In the genomic region with DNA sequence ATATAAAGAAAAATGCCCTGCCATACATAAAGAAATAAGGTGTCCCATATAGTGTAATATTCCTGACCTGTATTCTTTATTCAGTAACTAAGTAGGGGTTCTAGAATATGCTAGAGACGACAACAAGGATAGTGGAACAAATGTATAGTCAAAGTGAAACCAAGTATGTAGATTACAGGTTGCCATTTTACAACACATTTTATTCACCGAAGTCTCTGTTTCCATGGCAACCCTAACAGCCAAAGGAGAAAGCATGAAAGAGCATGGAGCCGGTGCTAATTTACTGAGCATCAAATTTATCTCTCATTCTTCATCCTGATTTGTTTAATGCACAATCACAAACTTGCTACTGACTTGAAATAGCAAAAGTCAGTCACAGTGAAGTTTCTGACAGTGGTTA, we compare ENCODE assay signal across 15 mouse cellular contexts. TPM values are rescaled to one million over a fixed set of nuclear protein-coding genes. Genes with fewer than 3 reads are reported as not detected.
A peak's percentile ranks its signal among the peaks of the same experiment; 100 is the strongest.
DNase-seq lines count a peak whose midpoint lies in the region; ATAC-seq and TF ChIP-seq lines count a peak whose summit lies in the region.
"Had no signal": no experiment of that assay in that cellular context is flagged by ENCODE, and none has a peak within 500 bp of the region (broad histone marks: within the 10 kb centered on the region; RNA-seq: fewer than 3 reads in every experiment).

No protein-coding gene starts in this region.

- no peak overlapping the region for H3K9ac ChIP-seq in hindbrain, embryonic 11.5 days (ENCODE audit: low read depth, low read length)
- H3K9ac ChIP-seq in hindbrain, embryonic 12.5 days = no peak overlapping the region
- H3K9ac ChIP-seq: stomach, embryonic 15.5 days had no signal

- H3K4me3 ChIP-seq in hindbrain, embryonic 11.5 days (ENCODE audit: low read depth, low read length) = no peak overlapping the region
- H3K4me3 ChIP-seq in hindbrain, embryonic 12.5 days = no peak overlapping the region
- H3K4me3 ChIP-seq: stomach, embryonic 15.5 days had no signal

- peak; percentile 17 for DNase-seq in hindbrain, embryonic 11.5 days (ENCODE audit: low spot score)
- DNase-seq in right cerebral cortex, adult 18-20 months = peak; percentile 5
- no peak for DNase-seq in right cerebral cortex, postnatal 36 days (ENCODE audit: low spot score in 2 of 2)
- DNase-seq in brain, embryonic 14.5 days (ENCODE audit: low read depth) = peak; percentile 69
- DNase-seq in heart, adult 9 months (ENCODE audit: low spot score in 2 of 2) = no peak
- no peak for DNase-seq in heart, postnatal 14 days
- DNase-seq: adrenal gland, postnatal 36 days; cerebellum, adult 11-12 months; gastrocnemius, postnatal 36 days; kidney, postnatal 14 days; layer of hippocampus, postnatal 36 days; thymus, postnatal 36 days had no signal

- intact Hi-C loops in heart, postnatal 14 days (cut with DNase I) = no loop called here

- H3K27me3 ChIP-seq in hindbrain, embryonic 11.5 days (ENCODE audit: control insufficient read depth, insufficient read depth, low read length) = no peaks in the 10 kb centered on the region
- H3K27me3 ChIP-seq in hindbrain, embryonic 12.5 days = no peaks in the 10 kb centered on the region
- H3K27me3 ChIP-seq: stomach, embryonic 15.5 days had no signal

- H3K9me3 ChIP-seq in hindbrain, embryonic 11.5 days (ENCODE audit: control insufficient read depth, low read length) = no peaks in the 10 kb centered on the region
- H3K9me3 ChIP-seq in hindbrain, embryonic 12.5 days (replicated peaks) = no peaks in the 10 kb centered on the region
- H3K9me3 ChIP-seq: stomach, embryonic 15.5 days had no signal

- H3K27ac ChIP-seq in hindbrain, embryonic 11.5 days (ENCODE audit: low read depth, low read length) = no peak overlapping the region
- H3K27ac ChIP-seq in hindbrain, embryonic 12.5 days = no peak overlapping the region
- H3K27ac ChIP-seq: stomach, embryonic 15.5 days had no signal

- no peak for ATAC-seq in hindbrain, embryonic 11.5 days (ENCODE audit: low FRiP score)
- no peak for ATAC-seq in hindbrain, embryonic 12.5 days (ENCODE audit: low FRiP score)
- ATAC-seq: lung, postnatal 0 days had no signal

- 58% methylated on average over 3 of the region's 3 CpGs for WGBS in hindbrain, embryonic 11.5 days
- 54% methylated on average over 3 of the region's 3 CpGs for WGBS in hindbrain, embryonic 12.5 days

- H3K36me3 ChIP-seq in hindbrain, embryonic 11.5 days (ENCODE audit: control insufficient read depth, insufficient read depth, low read length) = no peaks in the 10 kb centered on the region
- H3K36me3 ChIP-seq in hindbrain, embryonic 12.5 days = no peaks in the 10 kb centered on the region
- H3K36me3 ChIP-seq: stomach, embryonic 15.5 days had no signal

- TF ChIP-seq CTCF in brain, embryonic 14.5 days (IDR thresholded peaks at IDR 0.05; ENCODE audit: borderline replicate concordance, extremely low read depth, insufficient read depth, insufficient read length) = no peak

- no peaks in the 10 kb centered on the region for H3K4me1 ChIP-seq in hindbrain, embryonic 11.5 days (replicated peaks; ENCODE audit: control insufficient read depth, insufficient read depth, low read length)
- no peaks in the 10 kb centered on the region for H3K4me1 ChIP-seq in hindbrain, embryonic 12.5 days
- H3K4me1 ChIP-seq: stomach, embryonic 15.5 days had no signal

- TF ChIP-seq POLR2A in brain, embryonic 14.5 days (IDR thresholded peaks at IDR 0.05; ENCODE audit: borderline replicate concordance, extremely low read depth, insufficient read depth, insufficient read length, poor library complexity, severe bottlenecking) = no peak

- no peak overlapping the region for H3K4me2 ChIP-seq in hindbrain, embryonic 11.5 days (replicated peaks; ENCODE audit: low read depth, low read length)
- H3K4me2 ChIP-seq in hindbrain, embryonic 12.5 days (replicated peaks) = no peak overlapping the region
- H3K4me2 ChIP-seq: stomach, embryonic 15.5 days had no signal

RNA-seq across cellular contexts. Expression of gene Pdss1, which starts 37.8 kb away (rescaled TPM):
- polyA plus RNA-seq in hindbrain, embryonic 11.5 days (2014; fragmentation: Nextera tagmentation; extraction: Ambion mirVana) = 25.5 and 26.9 TPM in 2 replicates
- polyA plus RNA-seq in hindbrain, embryonic 12.5 days (2016; fragmentation: Nextera tagmentation; extraction: Ambion mirVana) = 19.1 and 24.4 TPM in 2 replicates
- polyA plus RNA-seq in brain, embryonic 14.5 days (2012; rRNA removed) = 27.7 and 28.7 TPM in 2 replicates
- 10 to 100 TPM; 27.5 to 32.8 TPM for total RNA-seq in heart, postnatal 14 days (2021)

Comparison
In these comparisons a context has a peak if more than half of its experiments do, and no peak if none do; other contexts are left out.
1. DNase-seq: peak in hindbrain, embryonic 11.5 days (single experiment), right cerebral cortex, adult 18-20 months (single experiment) and brain, embryonic 14.5 days (single experiment); none in right cerebral cortex, postnatal 36 days (0 of 2), heart, adult 9 months (0 of 2) and heart, postnatal 14 days (0 of 2).